Mouse (Mus musculus): ENCODE results near the gene Spsb1.

The Spsb1 gene

GRCm38 (mm10) chr4:149918455-149919070, 36.3 kb downstream of the Spsb1 start:
- no peak for DNase-seq (ENCODE audit: extremely low read depth, low read depth, low spot score)

- DNase-seq (ENCODE audit: extremely low read depth, low read depth, low spot score) = no peak
These were observed 38.0 kb downstream of the Spsb1 start for GRCm38 (mm10) chr4:149916831-149917230.

GRCm38 (mm10) chr4:149913709-149914370, 41.0 kb downstream of the Spsb1 start:
- DNase-seq (ENCODE audit: extremely low read depth, low read depth, low spot score) = no peak

GRCm38 (mm10) chr4:149912451-149912850, 42.4 kb downstream of the Spsb1 start:
- no peak for DNase-seq (ENCODE audit: extremely low read depth, low read depth, low spot score)

GRCm38 (mm10) chr4:149910558-149910957, 44.3 kb downstream of the Spsb1 start:
- DNase-seq (ENCODE audit: extremely low read depth, low read depth, low spot score) = no peak

GRCm38 (mm10) chr4:149909551-149909950, 45.3 kb downstream of the Spsb1 start:
- DNase-seq (ENCODE audit: extremely low read depth, low read depth, low spot score) = peak; percentile 69

- DNase-seq (ENCODE audit: extremely low read depth, low read depth, low spot score) = no peak
These were observed 45.9 kb downstream of the Spsb1 start for GRCm38 (mm10) chr4:149908923-149909322.

GRCm38 (mm10) chr4:149907656-149908055, 47.2 kb downstream of the Spsb1 start:
- no peak for DNase-seq (ENCODE audit: extremely low read depth, low read depth, low spot score)

- DNase-seq (ENCODE audit: extremely low read depth, low read depth, low spot score) = no peak
These were observed 47.9 kb downstream of the Spsb1 start for GRCm38 (mm10) chr4:149906921-149907320.

- no peak for DNase-seq (ENCODE audit: extremely low read depth, low read depth, low spot score)
These were observed 49.4 kb downstream of the Spsb1 start for GRCm38 (mm10) chr4:149905302-149905974.

GRCm38 (mm10) chr4:149903026-149903425, 51.8 kb downstream of the Spsb1 start:
- DNase-seq (ENCODE audit: extremely low read depth, low read depth, low spot score) = no peak

GRCm38 (mm10) chr4:149901349-149901782, 53.5 kb downstream of the Spsb1 start:
- no peak for DNase-seq (ENCODE audit: extremely low read depth, low read depth, low spot score)

- no peak for DNase-seq (ENCODE audit: extremely low read depth, low read depth, low spot score)
These were observed 57.1 kb downstream of the Spsb1 start for GRCm38 (mm10) chr4:149897661-149898260.

GRCm38 (mm10) chr4:149896024-149896538, 58.8 kb downstream of the Spsb1 start:
- DNase-seq (ENCODE audit: extremely low read depth, low read depth, low spot score) = no peak

- no peak for DNase-seq (ENCODE audit: extremely low read depth, low read depth, low spot score)
These were observed 59.6 kb downstream of the Spsb1 start for GRCm38 (mm10) chr4:149895226-149895625.

- DNase-seq (ENCODE audit: extremely low read depth, low read depth, low spot score) = no peak
These were observed 60.5 kb downstream of the Spsb1 start for GRCm38 (mm10) chr4:149894300-149894699.

GRCm38 (mm10) chr4:149893611-149894151, 61.2 kb downstream of the Spsb1 start:
- no peak for DNase-seq (ENCODE audit: extremely low read depth, low read depth, low spot score)

- no peak for DNase-seq (ENCODE audit: extremely low read depth, low read depth, low spot score)
These were observed 63.5 kb downstream of the Spsb1 start for GRCm38 (mm10) chr4:149891172-149891960.

- DNase-seq (ENCODE audit: extremely low read depth, low read depth, low spot score) = no peak
These were observed 64.3 kb downstream of the Spsb1 start for GRCm38 (mm10) chr4:149890551-149890950.

GRCm38 (mm10) chr4:149889851-149890250, 65.0 kb downstream of the Spsb1 start:
- DNase-seq (ENCODE audit: extremely low read depth, low read depth, low spot score) = no peak

All from fat pad, adult 2 months (tissue).